Mouse (Mus musculus) liver, embryonic 12.5 days (tissue): ENCODE results near the gene Tnfaip3. TPM values are rescaled to one million over a fixed set of nuclear protein-coding genes. Genes with fewer than 3 reads are reported as not detected.

Experiments used
- ATAC-seq: fragments of 200-750 bp; cut with Nextera tagmentation; 2 replicates; pipeline ENCODE4 v1.8.0; 2017; ENCODE audit warnings: moderate number of reproducible peaks, mild to moderate bottlenecking, moderate library complexity
- H3K27ac ChIP-seq: fragments of 300-500 bp; sonication (generic); 2 replicates; pipeline ENCODE4 v1.5.1; 2016; ENCODE audit warnings: mild to moderate bottlenecking
- H3K27me3 ChIP-seq: fragments of 300-500 bp; sonication (generic); replicated peaks from 2 replicates; pipeline ENCODE4 v1.6.1; 2016; ENCODE audit warnings: mild to moderate bottlenecking, moderate library complexity
- H3K36me3 ChIP-seq: fragments of 300-500 bp; sonication (generic); 2 replicates; pipeline ENCODE4 v1.6.1; 2016; ENCODE audit warnings: mild to moderate bottlenecking, moderate library complexity
- H3K4me1 ChIP-seq: fragments of 300-500 bp; sonication (generic); 2 replicates; pipeline ENCODE4 v1.6.1; 2016
- H3K4me2 ChIP-seq: fragments of 300-500 bp; sonication (generic); 2 replicates; pipeline ENCODE4 v1.6.1; 2016; ENCODE audit warnings: mild to moderate bottlenecking, moderate library complexity
- H3K4me3 ChIP-seq: fragments of 300-500 bp; sonication (generic); 2 replicates; pipeline ENCODE4 v1.5.1; 2016; ENCODE audit warnings: mild to moderate bottlenecking, moderate library complexity
- H3K9ac ChIP-seq: fragments of 300-500 bp; sonication (generic); 2 replicates; pipeline ENCODE4 v1.6.1; 2016; ENCODE audit warnings: mild to moderate bottlenecking, moderate library complexity
- H3K9me3 ChIP-seq: fragments of 300-500 bp; sonication (generic); replicated peaks from 2 replicates; pipeline ENCODE4 v1.6.1; 2016; ENCODE audit warnings: mild to moderate bottlenecking, moderate library complexity
- WGBS: fragments of 180-500 bp; shearing (Covaris S2); methylation state at CpG from one replicate; pipeline ENCODE4 v1.1.7; 2016; ENCODE audit not compliant: insufficient replicate concordance; 5-methylcytosine and 5-hydroxymethylcytosine counted together
- polyA plus RNA-seq: library from polyadenylated mRNA; unstranded; fragments of >200 nt; fragmentation: Nextera tagmentation; extraction: Ambion mirVana; gene quantifications from 2 replicates; pipeline ENCODE4 v1.2.1, GENCODE M21; 2016

The Tnfaip3 gene
- polyA plus RNA-seq, 1 experiment from 2014 or later: 0.80 TPM

GRCm38 (mm10) chr10:19012616-19013015, 2.8 kb downstream of the Tnfaip3 start:
- H3K9ac ChIP-seq: no peak overlapping the region
- no peaks in the 10 kb centered on the region; the same call in 1 of the 2 replicates for H3K27me3 ChIP-seq
- H3K4me3 ChIP-seq: no peak overlapping the region
- no peak for ATAC-seq
- H3K4me2 ChIP-seq: no peak overlapping the region
- H3K27ac ChIP-seq: no peak overlapping the region
- no peaks in the 10 kb centered on the region for H3K36me3 ChIP-seq
- H3K4me1 ChIP-seq: peaks cover 28% of the 10 kb centered on the region
- WGBS: 68% methylated on average over 3 of the region's 3 CpGs
- no peaks in the 10 kb centered on the region for H3K9me3 ChIP-seq

- Histone ChIP-seq H3K4me3 (no peak overlapping the region), H3K4me1 (peaks cover 28% of the 10 kb centered on the region), H3K4me2 (no peak overlapping the region), H3K27ac (no peak overlapping the region), H3K9me3 (no peaks in the 10 kb centered on the region), H3K36me3 (no peaks in the 10 kb centered on the region; the same call in 1 of the 2 replicates), H3K9ac (no peak overlapping the region), H3K27me3 (no peaks in the 10 kb centered on the region; the same call in 1 of the 2 replicates)
- no peak for ATAC-seq
- WGBS: 71% methylated on average over 7 of the region's 7 CpGs
These were observed 3.5 kb downstream of the Tnfaip3 start for GRCm38 (mm10) chr10:19011832-19012440.

- no peak for ATAC-seq
- H3K27me3 ChIP-seq: no peaks in the 10 kb centered on the region; the same call in 1 of the 2 replicates
- no peak overlapping the region for H3K4me2 ChIP-seq
- H3K4me1 ChIP-seq: peaks cover 17% of the 10 kb centered on the region
- H3K36me3 ChIP-seq: peaks cover 5% of the 10 kb centered on the region; the same call in 1 of the 2 replicates
- H3K9me3 ChIP-seq: no peaks in the 10 kb centered on the region
- 80% methylated on average over 8 of the region's 8 CpGs for WGBS
- H3K9ac ChIP-seq: no peak overlapping the region
- no peak overlapping the region for H3K4me3 ChIP-seq
- H3K27ac ChIP-seq: no peak overlapping the region
These were observed 5.0 kb downstream of the Tnfaip3 start for GRCm38 (mm10) chr10:19010414-19010813.

GRCm38 (mm10) chr10:19009186-19009672, 6.2 kb downstream of the Tnfaip3 start:
- Histone ChIP-seq H3K27ac (no peak overlapping the region), H3K4me2 (no peak overlapping the region), H3K9me3 (no peaks in the 10 kb centered on the region), H3K27me3 (no peaks in the 10 kb centered on the region; the same call in 1 of the 2 replicates), H3K4me1 (peaks cover 7% of the 10 kb centered on the region), H3K36me3 (peaks cover 13% of the 10 kb centered on the region; the same call in 1 of the 2 replicates), H3K9ac (no peak overlapping the region), H3K4me3 (no peak overlapping the region)
- no peak for ATAC-seq
- 62% methylated on average over 8 of the region's 8 CpGs for WGBS

GRCm38 (mm10) chr10:19008607-19008940, 6.9 kb downstream of the Tnfaip3 start:
- H3K4me1 ChIP-seq: 0 out of 2 replicates have a peak, but pooled peaks cover 4% of the 10 kb centered on the region
- peaks cover 13% of the 10 kb centered on the region; the same call in 1 of the 2 replicates for H3K36me3 ChIP-seq
- H3K27ac ChIP-seq: no peak overlapping the region
- ATAC-seq: no peak
- no peaks in the 10 kb centered on the region for H3K27me3 ChIP-seq
- H3K9ac ChIP-seq: no peak overlapping the region
- WGBS: 67% methylated on average over 4 of the region's 4 CpGs
- H3K4me2 ChIP-seq: no peak overlapping the region
- no peak overlapping the region for H3K4me3 ChIP-seq
- no peaks in the 10 kb centered on the region for H3K9me3 ChIP-seq

- no peak overlapping the region for H3K4me2 ChIP-seq
- 0 out of 2 replicates have a peak, but pooled peaks cover 4% of the 10 kb centered on the region for H3K4me1 ChIP-seq
- ATAC-seq: no peak
- no peaks in the 10 kb centered on the region for H3K27me3 ChIP-seq
- H3K9ac ChIP-seq: no peak overlapping the region
- H3K9me3 ChIP-seq: no peaks in the 10 kb centered on the region
- WGBS: 68% methylated on average over 8 of the region's 8 CpGs
- H3K27ac ChIP-seq: no peak overlapping the region
- no peak overlapping the region for H3K4me3 ChIP-seq
- H3K36me3 ChIP-seq: peaks cover 15% of the 10 kb centered on the region; the same call in 1 of the 2 replicates
These were observed 7.4 kb downstream of the Tnfaip3 start for GRCm38 (mm10) chr10:19007897-19008606.

GRCm38 (mm10) chr10:19002091-19002785, 13.2 kb downstream of the Tnfaip3 start:
- peaks cover 25% of the 10 kb centered on the region; the same call in 1 of the 2 replicates for H3K36me3 ChIP-seq
- H3K4me2 ChIP-seq: no peak overlapping the region
- H3K27ac ChIP-seq: no peak overlapping the region
- H3K9ac ChIP-seq: no peak overlapping the region
- no peak overlapping the region for H3K4me3 ChIP-seq
- H3K9me3 ChIP-seq: no peaks in the 10 kb centered on the region
- no peak for ATAC-seq
- no peaks in the 10 kb centered on the region for H3K4me1 ChIP-seq
- no peaks in the 10 kb centered on the region for H3K27me3 ChIP-seq
- WGBS: 66% methylated on average over 12 of the region's 12 CpGs

- 68% methylated on average over 2 of the region's 2 CpGs for WGBS
- no peak overlapping the region for H3K27ac ChIP-seq
- no peak overlapping the region for H3K9ac ChIP-seq
- H3K4me2 ChIP-seq: no peak overlapping the region
- peaks cover 12% of the 10 kb centered on the region; the same call in 1 of the 2 replicates for H3K36me3 ChIP-seq
- H3K4me3 ChIP-seq: no peak overlapping the region
- H3K9me3 ChIP-seq: no peaks in the 10 kb centered on the region
- H3K27me3 ChIP-seq: no peaks in the 10 kb centered on the region
- no peaks in the 10 kb centered on the region for H3K4me1 ChIP-seq
- ATAC-seq: no peak
These were observed 16.0 kb downstream of the Tnfaip3 start for GRCm38 (mm10) chr10:18999427-18999826.

GRCm38 (mm10) chr10:18996331-18996730, 19.1 kb downstream of the Tnfaip3 start:
- H3K4me2 ChIP-seq: no peak overlapping the region
- no peak overlapping the region for H3K27ac ChIP-seq
- ATAC-seq: no peak
- no peaks in the 10 kb centered on the region for H3K4me1 ChIP-seq
- no peaks in the 10 kb centered on the region for H3K36me3 ChIP-seq
- H3K9me3 ChIP-seq: no peaks in the 10 kb centered on the region
- H3K27me3 ChIP-seq: no peaks in the 10 kb centered on the region
- no peak overlapping the region for H3K4me3 ChIP-seq
- H3K9ac ChIP-seq: no peak overlapping the region

GRCm38 (mm10) chr10:18995465-18996261, 19.8 kb downstream of the Tnfaip3 start:
- Histone ChIP-seq H3K36me3 (no peaks in the 10 kb centered on the region), H3K27me3 (no peaks in the 10 kb centered on the region), H3K9me3 (no peaks in the 10 kb centered on the region), H3K4me3 (no peak overlapping the region), H3K9ac (no peak overlapping the region), H3K4me1 (no peaks in the 10 kb centered on the region), H3K4me2 (no peak overlapping the region), H3K27ac (no peak overlapping the region)
- 73% methylated on average over 12 of the region's 12 CpGs for WGBS
- no peak for ATAC-seq

- H3K36me3 ChIP-seq: no peaks in the 10 kb centered on the region
- no peak overlapping the region for H3K27ac ChIP-seq
- H3K4me2 ChIP-seq: no peak overlapping the region
- H3K4me3 ChIP-seq: no peak overlapping the region
- no peaks in the 10 kb centered on the region for H3K9me3 ChIP-seq
- H3K9ac ChIP-seq: no peak overlapping the region
- no peak for ATAC-seq
- no peaks in the 10 kb centered on the region for H3K27me3 ChIP-seq
- no peaks in the 10 kb centered on the region for H3K4me1 ChIP-seq
- WGBS: 77% methylated on average over 4 of the region's 4 CpGs
These were observed 22.5 kb downstream of the Tnfaip3 start for GRCm38 (mm10) chr10:18992971-18993370.
